Mouse (Mus musculus): ENCODE results near the gene Gal3st4.

DNA sequence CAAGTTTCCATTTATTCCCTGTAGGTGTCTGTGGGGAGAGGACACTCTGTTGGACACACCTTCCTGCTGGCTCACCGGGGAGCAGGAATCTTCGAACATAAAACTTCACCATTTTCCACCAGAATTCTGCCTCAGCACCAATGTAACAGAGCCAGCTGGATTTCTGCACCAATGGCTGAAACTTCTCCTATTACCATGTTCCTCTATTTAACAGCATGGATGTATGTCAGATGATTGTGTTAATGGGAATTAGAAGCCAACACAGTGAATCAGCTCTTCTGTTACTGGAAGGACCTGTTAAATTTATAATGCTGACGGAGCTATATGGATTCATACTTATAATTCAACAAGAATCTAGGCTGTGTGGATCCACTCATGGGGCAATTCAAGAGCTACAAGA, 43.1 kb downstream of the Gal3st4 start:
- TF ChIP-seq CTCF (IDR thresholded peaks at IDR 0.05; ENCODE audit: borderline replicate concordance, extremely low read depth, insufficient read depth, insufficient read length) = no peak
- no peak for TF ChIP-seq POLR2A (IDR thresholded peaks at IDR 0.05; ENCODE audit: borderline replicate concordance, extremely low read depth, insufficient read depth, insufficient read length, poor library complexity, severe bottlenecking)

Measured in brain, embryonic 14.5 days (tissue).